Mouse (Mus musculus): ENCODE measurements around the gene Trim25. TPM values are rescaled to one million over a fixed set of nuclear protein-coding genes. Genes with fewer than 3 reads are reported as not detected.
A peak's percentile ranks its signal among the peaks of the same experiment; 100 is the strongest.
"Not testable (repeated sequence)": the region's sequence is repeated elsewhere in the genome, so short reads cannot be mapped to it uniquely, and the experiment has no call there.

The Trim25 gene
- polyA plus RNA-seq, 1 experiment: 47.3 TPM

DNA sequence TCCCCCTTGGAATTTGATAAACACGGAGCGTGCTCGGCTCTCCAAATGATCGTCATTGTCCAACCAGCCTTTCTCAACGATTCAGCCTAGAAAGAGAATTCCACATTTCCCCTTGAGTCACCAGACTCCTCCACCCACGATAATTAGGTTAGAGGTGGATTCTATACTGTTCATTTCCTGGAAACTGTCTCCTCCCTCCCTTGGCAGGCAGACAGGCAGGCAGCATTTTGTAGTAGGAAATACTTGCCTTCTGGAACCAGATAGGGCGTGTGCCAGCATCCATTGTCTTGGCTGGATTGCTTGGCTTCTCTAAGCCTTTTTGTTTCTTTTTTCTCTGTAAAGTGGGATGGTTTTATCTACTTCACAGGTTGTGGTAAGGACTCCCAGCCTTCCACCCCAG lies 2.7 kb upstream of the Trim25 start:
- H3K9me3 ChIP-seq (replicated peaks; ENCODE audit: control insufficient read depth, insufficient read depth, low read length, poor library complexity, severe bottlenecking): no peaks in the 10 kb centered on the region
- H3K9ac ChIP-seq (ENCODE audit: low read depth, poor library complexity, severe bottlenecking): peak overlapping the region; percentile 12
- TF ChIP-seq CTCF (IDR thresholded peaks at IDR 0.05; ENCODE audit: low read depth, low read length) (no peak), POLR2A (IDR thresholded peaks at IDR 0.05; ENCODE audit: insufficient read depth, low read length) (no peak), EP300 (IDR thresholded peaks at IDR 0.05; ENCODE audit: insufficient read depth, low read depth, low read length) (no peak)
- no peaks in the 10 kb centered on the region for H3K27me3 ChIP-seq (ENCODE audit: control insufficient read depth, insufficient read depth, low read length, poor library complexity, severe bottlenecking)
- H3K4me3 ChIP-seq (ENCODE audit: low read depth, low read length): no peak overlapping the region
- H3K27ac ChIP-seq (ENCODE audit: insufficient read depth, low read length): peak overlapping the region; percentile 94
- H3K36me3 ChIP-seq (ENCODE audit: control insufficient read depth, insufficient read depth, low read length, poor library complexity, severe bottlenecking): no peaks in the 10 kb centered on the region
- peaks cover 3% of the 10 kb centered on the region for H3K4me1 ChIP-seq (ENCODE audit: control insufficient read depth, insufficient read depth, low read length)

DNA sequence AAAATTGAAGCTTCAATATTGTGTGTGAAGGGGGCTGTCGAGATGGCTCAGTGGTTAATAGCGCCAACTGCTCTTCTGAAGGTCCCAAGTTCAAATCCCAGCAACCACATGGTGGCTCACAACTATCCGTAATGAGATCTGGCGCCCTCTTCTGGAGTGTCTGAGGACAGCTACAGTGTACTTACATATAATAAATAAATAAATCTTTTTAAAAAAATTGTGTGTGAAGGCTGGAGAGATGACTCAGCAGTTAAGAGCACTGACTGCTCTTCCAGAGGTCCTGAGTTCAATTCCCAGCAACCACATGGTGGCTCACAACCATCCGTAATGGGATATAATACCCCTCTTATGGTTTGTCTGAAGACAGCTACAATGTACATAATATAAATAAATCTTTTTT lies 1.8 kb upstream of the Trim25 start:
- not testable (repeated sequence) for H3K27ac ChIP-seq (ENCODE audit: insufficient read depth, low read length); H3K36me3 ChIP-seq (ENCODE audit: control insufficient read depth, insufficient read depth, low read length, poor library complexity, severe bottlenecking); H3K9me3 ChIP-seq (replicated peaks; ENCODE audit: control insufficient read depth, insufficient read depth, low read length, poor library complexity, severe bottlenecking); H3K27me3 ChIP-seq (ENCODE audit: control insufficient read depth, insufficient read depth, low read length, poor library complexity, severe bottlenecking); H3K4me1 ChIP-seq (ENCODE audit: control insufficient read depth, insufficient read depth, low read length); H3K4me3 ChIP-seq (ENCODE audit: low read depth, low read length); H3K9ac ChIP-seq (ENCODE audit: low read depth, poor library complexity, severe bottlenecking)

DNA sequence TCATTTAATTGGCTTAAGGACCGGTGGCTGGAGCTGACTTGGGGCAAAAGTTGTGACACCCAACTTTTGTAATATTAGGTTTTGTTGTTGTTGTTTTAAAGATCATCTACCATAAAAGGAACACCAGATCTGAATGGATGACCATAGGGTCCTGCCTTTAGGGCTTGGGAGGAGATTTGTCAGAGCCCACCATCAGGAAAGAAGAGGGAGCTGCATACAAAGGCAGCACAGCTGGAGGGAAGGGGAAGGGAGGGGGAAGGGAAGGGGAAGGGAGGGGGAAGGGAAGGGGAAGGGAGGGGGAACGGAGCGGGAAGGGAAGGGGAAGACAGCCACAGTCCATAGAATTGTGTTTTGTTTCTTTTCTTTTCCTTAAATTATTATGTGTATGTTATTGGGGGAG lies 770 bp upstream of the Trim25 start:
- Histone ChIP-seq H3K4me3 (ENCODE audit: low read depth, low read length) (no peak overlapping the region), H3K4me1 (ENCODE audit: control insufficient read depth, insufficient read depth, low read length) (peaks cover 3% of the 10 kb centered on the region), H3K36me3 (ENCODE audit: control insufficient read depth, insufficient read depth, low read length, poor library complexity, severe bottlenecking) (peaks cover 3% of the 10 kb centered on the region; the same call in 1 of the 2 replicates)

DNA sequence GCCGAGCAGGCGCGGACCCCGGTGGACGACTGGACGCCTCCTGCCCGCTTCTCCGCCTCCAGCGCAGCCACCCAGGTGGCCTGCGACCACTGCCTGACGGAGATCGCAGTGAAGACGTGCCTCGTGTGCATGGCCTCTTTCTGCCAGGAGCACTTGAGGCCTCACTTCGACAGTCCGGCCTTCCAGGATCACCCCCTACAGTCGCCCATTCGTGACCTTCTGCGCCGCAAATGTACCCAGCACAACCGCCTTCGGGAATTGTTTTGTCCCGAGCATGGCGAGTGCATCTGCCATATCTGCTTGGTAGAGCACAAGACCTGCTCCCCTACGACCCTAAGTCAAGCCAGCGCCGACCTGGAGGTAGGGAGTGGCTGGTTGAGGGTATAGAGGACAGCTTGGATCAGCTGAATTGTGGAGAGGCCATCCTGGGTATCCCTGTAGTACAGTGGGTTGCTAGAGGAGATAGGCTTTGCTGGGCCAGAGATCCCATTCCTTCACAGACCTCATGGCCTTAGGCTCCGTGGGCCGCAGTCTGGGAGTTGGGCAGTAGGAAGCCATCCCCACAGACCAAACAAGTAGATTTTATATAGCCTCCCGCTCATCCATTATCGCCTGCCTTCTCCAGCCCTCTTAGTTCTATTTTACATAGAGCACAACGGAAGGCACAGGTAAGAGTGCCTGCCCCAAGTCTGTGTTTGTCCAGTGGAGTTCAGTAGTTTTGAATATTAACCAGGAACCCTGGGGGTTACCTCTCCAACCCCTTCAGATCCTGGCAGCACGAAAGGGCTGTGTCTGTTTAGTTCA lies 749 bp downstream of the Trim25 start:
- Histone ChIP-seq H3K4me1 (ENCODE audit: control insufficient read depth, insufficient read depth, low read length) (peaks cover 5% of the 10 kb centered on the region), H3K4me3 (ENCODE audit: low read depth, low read length) (peak overlapping the region; percentile 73), H3K36me3 (ENCODE audit: control insufficient read depth, insufficient read depth, low read length, poor library complexity, severe bottlenecking) (peaks cover 3% of the 10 kb centered on the region; the same call in 1 of the 2 replicates), H3K27me3 (ENCODE audit: control insufficient read depth, insufficient read depth, low read length, poor library complexity, severe bottlenecking) (no peaks in the 10 kb centered on the region), H3K9ac (ENCODE audit: low read depth, poor library complexity, severe bottlenecking) (peak overlapping the region; percentile 66), H3K27ac (ENCODE audit: insufficient read depth, low read length) (no peak overlapping the region), H3K9me3 (replicated peaks; ENCODE audit: control insufficient read depth, insufficient read depth, low read length, poor library complexity, severe bottlenecking) (no peaks in the 10 kb centered on the region)
- TF ChIP-seq EP300 (IDR thresholded peaks at IDR 0.05; ENCODE audit: insufficient read depth, low read depth, low read length) (no peak), POLR2A (IDR thresholded peaks at IDR 0.05; ENCODE audit: insufficient read depth, low read length) (no peak), CTCF (IDR thresholded peaks at IDR 0.05; ENCODE audit: low read depth, low read length) (no peak)

More for the DNA sequence above, 770 bp upstream of the Trim25 start:
- Histone ChIP-seq H3K27me3 (ENCODE audit: control insufficient read depth, insufficient read depth, low read length, poor library complexity, severe bottlenecking) (no peaks in the 10 kb centered on the region), H3K9me3 (replicated peaks; ENCODE audit: control insufficient read depth, insufficient read depth, low read length, poor library complexity, severe bottlenecking) (no peaks in the 10 kb centered on the region), H3K9ac (ENCODE audit: low read depth, poor library complexity, severe bottlenecking) (peak overlapping the region; percentile 66), H3K27ac (ENCODE audit: insufficient read depth, low read length) (peak overlapping the region; percentile 73)
- TF ChIP-seq EP300 (IDR thresholded peaks at IDR 0.05; ENCODE audit: insufficient read depth, low read depth, low read length) (no peak), CTCF (IDR thresholded peaks at IDR 0.05; ENCODE audit: low read depth, low read length) (no peak), POLR2A (IDR thresholded peaks at IDR 0.05; ENCODE audit: insufficient read depth, low read length) (no peak)

DNA sequence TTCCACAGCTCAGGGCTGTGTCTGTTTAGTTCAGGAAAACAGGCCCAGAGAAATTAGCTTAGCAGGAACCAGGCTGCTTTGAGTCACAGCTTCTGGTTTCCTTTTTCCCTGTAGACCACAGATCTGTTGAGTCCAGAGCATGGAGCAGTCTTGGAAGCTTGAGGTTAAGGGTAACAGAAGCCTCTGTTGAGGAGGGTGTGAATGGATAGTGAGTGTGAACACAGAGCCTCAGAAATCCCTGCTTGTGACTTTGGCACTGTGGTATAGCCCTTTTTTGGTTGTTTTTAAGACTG lies 1.3 kb downstream of the Trim25 start:
- Histone ChIP-seq H3K9ac (ENCODE audit: low read depth, poor library complexity, severe bottlenecking) (peak overlapping the region; percentile 66), H3K27ac (ENCODE audit: insufficient read depth, low read length) (no peak overlapping the region), H3K36me3 (ENCODE audit: control insufficient read depth, insufficient read depth, low read length, poor library complexity, severe bottlenecking) (peaks cover 8% of the 10 kb centered on the region; the same call in 1 of the 2 replicates), H3K4me1 (ENCODE audit: control insufficient read depth, insufficient read depth, low read length) (peaks cover 5% of the 10 kb centered on the region), H3K9me3 (replicated peaks; ENCODE audit: control insufficient read depth, insufficient read depth, low read length, poor library complexity, severe bottlenecking) (no peaks in the 10 kb centered on the region), H3K4me3 (ENCODE audit: low read depth, low read length) (peak overlapping the region; percentile 73), H3K27me3 (ENCODE audit: control insufficient read depth, insufficient read depth, low read length, poor library complexity, severe bottlenecking) (no peaks in the 10 kb centered on the region)
- TF ChIP-seq EP300 (IDR thresholded peaks at IDR 0.05; ENCODE audit: insufficient read depth, low read depth, low read length) (no peak), CTCF (IDR thresholded peaks at IDR 0.05; ENCODE audit: low read depth, low read length) (no peak), POLR2A (IDR thresholded peaks at IDR 0.05; ENCODE audit: insufficient read depth, low read length) (no peak)

DNA sequence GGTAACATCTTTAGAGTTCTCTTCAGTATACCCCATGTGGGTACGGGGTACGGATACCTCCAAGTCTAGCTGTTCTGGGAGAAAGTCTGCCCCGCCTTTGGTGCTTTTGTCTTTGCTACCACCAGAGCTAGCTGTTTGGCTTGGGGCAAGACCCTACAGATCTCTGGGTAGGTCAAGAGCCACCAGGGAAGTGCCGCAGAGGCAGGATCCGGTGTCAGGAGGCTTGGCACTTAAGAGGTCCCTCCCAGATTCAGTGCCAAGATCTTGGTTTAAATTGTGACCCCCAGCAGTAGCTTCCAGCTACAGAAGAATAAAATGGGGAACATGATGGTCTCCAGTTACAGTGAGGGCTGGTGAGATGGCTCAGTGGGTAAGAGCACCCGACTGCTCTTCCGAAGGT lies 2.4 kb downstream of the Trim25 start:
- Histone ChIP-seq H3K4me1 (ENCODE audit: control insufficient read depth, insufficient read depth, low read length) (peaks cover 5% of the 10 kb centered on the region), H3K36me3 (ENCODE audit: control insufficient read depth, insufficient read depth, low read length, poor library complexity, severe bottlenecking) (peaks cover 19% of the 10 kb centered on the region), H3K27me3 (ENCODE audit: control insufficient read depth, insufficient read depth, low read length, poor library complexity, severe bottlenecking) (no peaks in the 10 kb centered on the region), H3K27ac (ENCODE audit: insufficient read depth, low read length) (no peak overlapping the region), H3K4me3 (ENCODE audit: low read depth, low read length) (peak overlapping the region; percentile 73), H3K9ac (ENCODE audit: low read depth, poor library complexity, severe bottlenecking) (0 out of 2 replicates have a peak overlapping the region, but pooled peaks have one; percentile 15), H3K9me3 (replicated peaks; ENCODE audit: control insufficient read depth, insufficient read depth, low read length, poor library complexity, severe bottlenecking) (no peaks in the 10 kb centered on the region)
- TF ChIP-seq POLR2A (IDR thresholded peaks at IDR 0.05; ENCODE audit: insufficient read depth, low read length) (no peak), EP300 (IDR thresholded peaks at IDR 0.05; ENCODE audit: insufficient read depth, low read depth, low read length) (no peak), CTCF (IDR thresholded peaks at IDR 0.05; ENCODE audit: low read depth, low read length) (no peak)

All from ES-Bruce4 (cell line).